Mouse (Mus musculus) heart, postnatal 10 days (tissue): ENCODE data around the gene Fam208a. TPM values are rescaled to one million over a fixed set of nuclear protein-coding genes. Genes with fewer than 3 reads are reported as not detected.

Source experiments
- DNase-seq, 2 experiments: peaks; one replicate each; pipeline ENCODE4 v3.0.0; 2021
- intact Hi-C: fragments of 180-260 bp; cut with DNase I; formaldehyde crosslinking; loops from one replicate; pipeline ENCODE4 v1.15.1; 2025
- total RNA-seq, 2 experiments: library from RNA; stranded (reverse); gene quantifications; 2 replicates each; pipeline ENCODE4 v1.2.3; 2021

Gene Fam208a
- 10 to 100 TPM; 13.2 to 15.4 TPM for total RNA-seq

DNA sequence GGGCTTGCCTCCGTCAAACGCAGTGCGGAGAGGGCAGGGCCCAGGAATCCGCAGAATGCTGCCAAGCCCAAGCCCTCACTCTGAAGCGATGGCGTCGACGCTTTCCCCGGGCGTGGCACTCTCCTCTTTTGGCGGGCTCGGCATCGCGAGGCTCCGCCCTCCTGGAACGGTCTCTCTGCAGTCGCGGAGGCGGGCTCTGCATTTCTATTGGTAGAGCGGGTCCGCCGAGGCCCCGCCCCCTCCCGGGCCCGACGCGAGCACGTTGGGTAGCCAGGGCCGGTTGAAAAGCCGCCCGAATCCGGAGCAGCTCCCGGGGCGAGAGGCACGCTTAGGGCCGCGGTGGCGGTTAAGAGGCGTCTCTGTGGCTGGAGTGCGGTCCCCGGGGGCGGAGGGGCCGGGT, at the start of gene Fam208a:
TSS of gene Fam208a (plus strand) at position 262 of the 400 bp plus-strand sequence.
- intact Hi-C loops = loop anchor here (10.0 kb wide), 1 partner anchor 384 kb away; no protein-coding TSS in a partner anchor
- DNase-seq = peak; percentile 95 to 96

DNA sequence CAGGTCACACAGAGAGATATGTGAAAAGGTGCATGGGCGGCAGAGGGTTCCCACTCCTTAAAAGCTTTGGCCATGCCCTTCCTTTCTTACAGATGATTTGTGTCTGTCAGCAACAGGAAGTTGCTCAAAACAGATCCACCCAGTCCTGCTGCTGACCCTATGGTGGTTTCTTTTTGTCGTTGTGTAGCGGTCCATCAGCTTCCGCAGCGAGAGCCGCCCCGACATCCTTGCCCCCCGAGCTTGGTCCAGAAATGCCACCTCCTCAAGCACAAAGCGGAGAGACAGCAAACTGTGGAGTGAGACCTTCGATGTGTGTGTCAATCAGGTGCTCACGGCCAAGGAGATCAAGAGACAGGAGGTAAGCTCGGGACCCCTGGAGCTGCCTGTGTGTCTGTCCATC, 49.2 kb upstream of the Fam208a start:
- intact Hi-C loops = no loop called here
- no peak for DNase-seq

DNA sequence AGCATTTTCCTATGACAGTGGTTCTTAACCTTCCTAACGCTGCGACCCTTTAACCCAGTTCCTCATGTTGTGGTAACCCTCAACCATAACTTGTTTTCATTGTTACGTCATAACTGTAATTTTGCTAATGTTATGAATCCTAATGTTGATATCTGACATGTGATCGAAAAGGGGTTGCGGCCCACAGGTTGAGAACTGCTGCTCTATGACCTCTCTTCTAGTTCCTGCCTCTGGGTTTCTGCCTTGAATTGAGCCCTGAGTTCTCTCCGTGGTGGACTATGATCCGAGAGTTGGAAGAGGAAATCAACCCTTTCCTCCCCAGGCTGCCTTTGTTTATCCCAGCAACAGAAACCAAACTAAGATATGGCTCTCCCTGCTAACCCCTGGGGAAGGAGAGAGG, 47.2 kb upstream of the Fam208a start:
- DNase-seq = no peak
- intact Hi-C loops = no loop called here

DNA sequence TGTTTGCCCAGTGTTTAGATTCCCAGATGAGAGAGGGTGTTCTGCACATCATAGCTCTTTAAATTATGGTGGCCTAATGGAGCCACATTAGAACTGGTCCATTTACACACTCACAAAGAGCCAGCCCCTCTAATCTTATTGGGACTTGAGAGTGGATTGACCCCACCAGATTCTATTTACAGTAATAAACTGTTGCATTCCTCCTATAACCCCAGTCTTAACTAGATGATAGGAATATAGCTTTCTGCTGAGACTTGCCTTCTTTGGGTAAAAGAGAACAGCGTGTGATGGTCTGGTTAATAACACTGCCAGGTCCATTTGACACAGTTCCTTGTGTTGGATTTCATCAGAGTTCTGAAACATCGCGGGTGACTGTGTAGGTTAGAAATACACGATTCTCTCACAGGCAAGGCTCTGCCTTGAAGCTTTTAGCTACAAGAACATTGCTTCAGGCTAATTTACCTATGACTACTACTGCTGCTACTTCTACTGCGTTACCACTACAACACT, 45.3 kb upstream of the Fam208a start:
- DNase-seq = no peak
- intact Hi-C loops = no loop called here

DNA sequence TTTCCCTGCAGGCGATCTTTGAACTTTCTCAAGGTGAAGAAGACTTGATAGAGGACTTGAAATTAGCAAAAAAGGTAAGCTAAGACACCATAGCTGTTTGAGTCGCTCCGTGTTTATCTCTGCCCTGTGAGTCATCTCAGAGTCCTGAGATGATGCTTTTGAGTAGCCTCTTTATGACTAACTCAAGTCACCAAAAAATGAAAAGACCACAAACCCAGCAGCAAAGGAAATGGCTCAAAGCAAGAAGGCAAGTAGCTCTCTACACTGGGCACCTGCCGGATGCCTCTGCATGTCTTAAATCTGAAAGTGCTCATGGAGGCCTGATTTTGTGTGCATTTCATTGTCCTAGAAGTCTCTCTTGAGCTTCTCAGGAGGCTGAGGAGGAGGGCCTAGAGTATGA, 44.5 kb upstream of the Fam208a start:
- DNase-seq = no peak
- intact Hi-C loops = no loop called here

DNA sequence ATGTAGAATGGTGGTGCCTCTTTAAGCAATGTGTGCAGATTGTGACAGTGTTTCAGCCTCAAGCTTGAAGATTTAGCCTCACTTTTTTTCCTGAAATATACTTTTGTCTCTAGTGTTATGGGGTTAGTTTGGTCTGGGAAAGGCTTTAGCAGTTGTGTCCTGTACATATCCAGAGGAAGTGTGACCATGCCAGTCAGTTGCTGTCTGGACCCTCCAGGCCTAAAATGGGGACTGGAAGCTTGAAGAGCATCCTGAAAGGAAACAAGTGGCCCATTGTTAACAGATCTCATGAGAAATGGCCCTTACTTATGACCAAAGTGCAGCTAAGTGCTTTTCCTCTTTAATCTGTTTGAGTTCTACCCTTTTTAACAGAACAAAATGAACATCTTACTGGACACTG, 40.0 kb upstream of the Fam208a start:
- DNase-seq = no peak
- intact Hi-C loops = no loop called here

DNA sequence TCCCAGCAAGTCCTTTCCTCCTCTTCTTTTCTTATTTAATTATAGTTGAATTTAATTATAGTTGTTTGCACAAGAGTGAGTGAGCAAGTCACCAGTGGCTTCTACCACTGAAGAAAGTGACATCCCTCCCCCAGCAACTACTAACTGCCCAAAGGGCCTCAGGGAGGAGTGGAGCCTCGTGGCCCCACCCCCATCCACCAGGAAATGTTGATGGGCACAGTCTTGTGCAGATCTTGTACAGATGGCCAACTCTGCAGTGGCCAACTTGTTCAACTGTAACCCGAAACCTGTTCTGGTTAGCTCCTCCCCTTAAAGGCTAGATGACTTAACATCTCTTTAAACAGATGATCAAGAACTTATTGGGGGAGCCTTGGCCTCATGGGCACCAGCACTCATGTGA, 38.9 kb upstream of the Fam208a start:
- DNase-seq = no peak
- intact Hi-C loops = no loop called here

DNA sequence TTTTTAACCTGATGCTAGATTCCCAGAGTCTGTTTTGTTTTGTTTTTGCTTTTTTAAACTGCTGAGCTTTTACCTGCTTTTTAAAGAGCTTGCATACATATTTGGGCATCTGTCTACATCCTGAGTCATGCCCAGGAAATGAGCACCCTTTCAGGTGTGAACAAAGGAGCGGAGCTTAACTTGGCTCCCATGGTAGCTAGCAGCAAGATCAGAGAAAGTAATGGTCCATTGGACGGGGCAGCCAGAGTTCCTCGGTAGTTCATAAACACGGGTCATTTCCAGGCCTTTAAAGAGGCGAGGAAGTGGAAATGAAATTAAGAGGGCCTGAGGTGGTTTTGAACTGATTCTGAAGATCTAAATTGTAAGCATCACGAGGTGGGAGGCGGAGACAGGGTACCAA, 38.0 kb upstream of the Fam208a start:
- intact Hi-C loops = no loop called here
- no peak for DNase-seq

DNA sequence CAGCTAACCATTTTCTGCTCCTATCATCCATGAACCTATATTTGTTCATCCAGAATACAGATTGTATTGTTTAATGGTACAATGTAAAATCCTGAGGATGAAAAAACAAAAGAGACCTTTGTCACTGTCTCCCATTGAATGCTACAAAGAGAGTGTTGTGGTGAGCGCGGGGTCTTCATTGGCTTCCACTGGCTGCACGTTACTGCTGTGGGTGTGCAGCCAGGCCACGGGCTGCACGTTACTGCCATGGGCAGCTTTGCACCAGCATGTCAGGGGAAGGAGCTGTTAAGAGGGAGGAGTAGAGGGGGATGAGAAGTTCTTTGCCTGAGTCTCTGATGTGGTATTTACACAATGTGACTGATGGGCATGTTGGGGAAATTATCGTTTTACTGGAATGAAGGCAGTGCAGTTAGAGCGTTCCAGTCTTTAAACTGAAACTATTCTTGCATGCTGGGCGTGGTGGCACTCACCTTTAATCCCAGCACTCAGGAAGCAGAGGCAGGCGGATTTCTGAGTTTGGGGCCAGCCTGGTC, 36.8 kb upstream of the Fam208a start:
- DNase-seq = no peak
- intact Hi-C loops = no loop called here

DNA sequence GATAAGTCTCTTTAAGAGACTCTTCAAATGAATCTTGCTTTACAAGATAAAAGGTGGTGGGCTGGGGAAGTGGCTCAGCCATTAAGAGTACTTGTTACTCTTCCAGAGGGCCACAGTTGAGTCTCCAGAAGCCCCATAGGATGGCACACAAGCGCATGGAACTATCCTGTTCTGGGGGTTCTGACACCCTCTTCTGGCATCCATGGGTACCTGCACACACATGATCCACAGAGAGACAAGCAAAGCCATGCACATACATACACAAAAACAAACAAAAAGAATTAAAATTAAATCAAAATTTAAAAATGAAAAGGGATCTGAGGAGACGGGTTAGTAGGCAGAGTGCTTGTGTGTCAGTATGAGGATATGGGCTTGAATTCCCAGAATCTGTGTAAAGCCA, 36.0 kb upstream of the Fam208a start:
- no peak for DNase-seq
- intact Hi-C loops = no loop called here

DNA sequence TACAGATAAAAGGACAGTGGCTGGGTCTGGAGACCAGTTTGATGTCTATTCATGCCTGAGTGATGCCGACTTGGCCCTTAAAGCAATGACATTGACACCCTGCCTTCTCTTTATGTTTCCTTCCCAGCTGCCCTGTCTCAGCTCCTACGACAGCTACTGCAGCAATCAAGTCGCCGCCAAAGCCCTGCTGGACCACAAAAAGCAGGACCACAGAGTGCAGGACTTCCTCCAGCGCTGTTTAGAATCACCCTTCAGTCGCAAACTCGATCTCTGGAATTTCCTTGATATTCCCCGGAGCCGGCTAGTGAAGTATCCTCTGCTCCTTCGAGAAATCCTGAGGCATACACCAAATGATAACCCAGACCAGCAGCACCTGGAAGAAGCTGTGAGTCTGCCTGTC, 34.8 kb upstream of the Fam208a start:
- intact Hi-C loops = no loop called here
- DNase-seq = no peak

DNA sequence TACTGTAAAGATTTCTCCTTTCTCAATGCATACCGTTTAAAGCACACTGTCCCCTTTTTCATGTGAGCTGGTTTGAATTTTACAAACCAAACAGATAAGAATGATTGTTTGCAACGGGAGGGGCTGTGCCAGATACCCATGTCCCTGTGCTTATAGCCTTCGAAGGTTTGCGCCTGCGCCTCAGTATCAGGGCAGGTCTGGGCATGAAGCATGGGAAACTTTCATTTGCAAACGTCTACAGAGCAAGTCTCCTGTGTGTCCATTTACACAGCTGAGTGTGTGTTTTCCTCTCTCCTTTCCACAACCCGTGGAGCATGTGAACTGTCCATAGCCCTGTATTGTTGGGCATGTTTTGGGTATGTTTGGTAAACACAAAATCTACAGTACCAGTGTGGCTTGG, 32.2 kb upstream of the Fam208a start:
- intact Hi-C loops = no loop called here
- no peak for DNase-seq

DNA sequence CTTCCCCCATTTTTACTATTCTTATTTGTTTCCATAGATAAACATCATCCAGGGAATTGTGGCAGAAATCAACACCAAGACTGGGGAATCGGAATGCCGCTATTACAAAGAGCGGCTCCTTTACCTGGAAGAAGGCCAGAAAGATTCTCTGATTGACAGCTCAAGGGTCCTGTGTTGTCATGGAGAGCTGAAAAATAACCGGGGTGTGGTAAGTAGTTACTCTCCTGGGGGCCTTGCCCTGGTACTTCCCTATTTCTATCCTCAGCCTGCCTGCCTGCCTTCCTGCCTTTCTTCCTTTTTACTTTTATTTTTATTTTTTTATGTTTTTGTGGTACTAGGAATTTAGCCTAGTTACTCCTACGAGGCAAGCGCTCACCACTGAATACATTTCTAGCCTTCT, 31.1 kb upstream of the Fam208a start:
- DNase-seq = no peak
- intact Hi-C loops = no loop called here

DNA sequence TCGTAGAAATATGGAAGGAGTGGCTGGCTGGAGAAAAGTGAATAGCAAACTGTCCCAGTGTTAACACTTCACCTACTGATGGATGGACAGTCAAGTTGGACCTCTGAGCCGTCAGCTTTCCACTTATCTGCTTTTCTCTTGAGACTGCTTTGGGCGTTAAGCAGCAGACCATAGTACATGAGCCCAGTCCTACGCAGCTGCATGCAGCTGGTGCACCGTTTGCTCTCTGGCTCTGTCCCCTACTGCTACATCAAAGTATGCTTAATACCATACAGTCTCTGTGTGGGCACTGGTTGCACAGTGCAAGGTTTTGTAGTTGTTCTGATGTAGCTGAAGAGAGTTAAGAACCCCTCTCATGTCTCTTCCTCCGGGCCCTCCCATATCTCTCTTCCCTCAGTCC, 28.1 kb upstream of the Fam208a start:
- intact Hi-C loops = no loop called here
- DNase-seq = peak; percentile 32 to 50

DNA sequence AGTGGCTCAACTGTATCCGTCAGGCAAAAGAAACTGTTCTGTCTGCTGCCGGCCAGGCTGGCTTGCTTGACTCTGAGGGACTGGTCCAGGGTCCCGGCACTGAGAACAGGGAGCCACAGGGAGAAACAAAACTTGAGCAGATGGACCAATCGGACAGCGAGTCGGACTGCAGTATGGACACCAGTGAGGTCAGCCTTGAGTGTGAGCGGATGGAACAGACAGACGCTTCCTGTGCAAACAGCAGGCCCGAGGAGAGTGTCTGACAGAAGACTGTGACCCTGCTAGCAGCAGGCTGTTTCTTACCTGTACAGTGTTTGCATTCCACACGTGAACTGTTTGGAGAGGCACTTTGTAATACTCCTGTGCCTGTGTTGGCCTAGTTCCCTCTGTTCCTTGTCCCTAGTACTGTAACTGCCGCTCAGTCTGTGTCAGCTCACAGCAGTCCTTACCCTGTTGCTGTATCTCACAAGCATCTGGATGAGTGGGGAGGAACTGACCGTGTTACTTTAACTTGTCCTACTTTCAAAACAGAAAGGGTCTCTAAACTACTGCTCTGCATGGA, 26.8 kb upstream of the Fam208a start:
- DNase-seq = no peak
- intact Hi-C loops = no loop called here

DNA sequence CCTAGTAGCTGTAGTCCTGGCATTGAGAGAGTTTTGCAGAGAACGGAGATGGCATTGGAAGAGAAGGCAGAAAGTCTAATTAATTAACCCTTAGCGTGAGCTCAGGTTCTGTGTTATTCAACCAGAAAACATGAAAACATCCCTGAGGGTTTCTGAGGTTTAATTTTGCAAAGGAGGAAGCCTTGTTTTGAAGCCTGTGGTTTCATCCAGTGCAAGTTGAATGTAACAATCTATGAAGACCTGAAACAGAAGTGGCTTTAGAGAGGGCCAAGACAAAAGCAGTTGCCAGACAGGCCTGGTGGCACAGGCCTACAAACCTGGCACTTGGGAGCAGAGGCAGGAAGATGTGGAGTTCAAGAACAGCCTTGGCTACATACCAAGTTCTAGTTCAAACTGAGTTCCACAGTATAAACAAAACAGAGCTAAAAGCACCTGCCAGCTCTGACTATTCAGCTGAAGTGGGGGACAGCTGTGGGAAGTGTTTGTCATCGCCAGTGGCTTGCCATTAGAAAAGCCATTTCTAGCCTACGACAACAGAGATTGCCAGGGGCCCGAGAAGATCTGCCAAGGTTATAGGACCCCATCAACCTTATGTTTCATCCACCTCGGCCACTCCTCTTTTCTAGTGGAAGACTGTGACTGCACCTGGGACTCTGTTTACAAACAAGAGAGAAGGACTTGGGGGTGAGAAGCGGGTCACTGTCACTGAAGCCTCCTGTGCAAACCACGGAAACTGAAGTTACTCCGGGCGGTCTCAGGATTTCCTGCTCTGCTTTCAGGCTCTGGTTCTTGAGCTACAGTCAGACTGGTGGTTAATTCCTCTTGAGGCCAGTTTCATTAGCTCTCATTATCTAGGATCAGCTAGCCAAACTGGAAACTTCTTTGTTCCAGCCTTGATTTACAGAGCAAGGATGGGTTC, 26.0 kb upstream of the Fam208a start:
- intact Hi-C loops = no loop called here
- DNase-seq = peak; percentile 21 to 33

DNA sequence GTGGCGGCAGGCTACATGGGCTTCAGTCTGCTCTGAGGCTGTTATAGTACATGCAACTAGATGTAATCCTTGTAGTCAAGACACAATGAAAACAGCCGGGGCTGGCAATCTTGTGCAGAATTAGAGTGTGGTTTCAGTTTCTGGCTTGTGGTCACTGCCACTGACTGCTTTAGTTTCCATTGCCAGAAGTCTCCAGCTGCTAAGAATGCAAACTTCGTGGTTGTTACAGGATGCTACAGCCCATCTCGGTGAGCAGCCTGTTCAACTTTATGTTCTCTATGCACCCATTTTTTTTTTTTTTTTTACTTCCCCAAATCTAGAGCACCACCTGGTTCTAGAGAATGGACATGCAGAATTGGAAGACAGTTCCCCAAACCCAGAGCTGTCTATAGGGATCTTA, 23.2 kb upstream of the Fam208a start:
- peak in 1 of 2 experiments; percentile 15 for DNase-seq
- intact Hi-C loops = no loop called here

DNA sequence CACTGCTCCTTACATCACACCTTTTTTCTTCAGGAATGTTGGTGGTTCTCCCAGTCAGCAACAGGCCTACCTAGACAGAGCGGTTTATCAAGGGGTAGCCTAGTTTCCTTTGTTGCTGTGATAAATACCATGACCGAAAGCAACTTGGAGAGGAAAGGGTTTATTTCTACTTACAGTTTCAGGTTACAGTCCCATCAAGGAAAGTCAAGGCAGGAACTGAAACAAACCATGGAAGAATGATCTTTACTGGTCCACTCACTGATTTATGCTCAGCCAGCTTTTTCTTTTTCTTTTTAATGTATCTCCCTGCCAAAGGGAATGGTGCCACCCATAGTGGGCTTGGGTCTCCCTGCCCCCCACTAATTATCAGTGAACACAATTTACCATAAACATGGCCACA, 22.7 kb upstream of the Fam208a start:
- no peak for DNase-seq
- intact Hi-C loops = no loop called here

DNA sequence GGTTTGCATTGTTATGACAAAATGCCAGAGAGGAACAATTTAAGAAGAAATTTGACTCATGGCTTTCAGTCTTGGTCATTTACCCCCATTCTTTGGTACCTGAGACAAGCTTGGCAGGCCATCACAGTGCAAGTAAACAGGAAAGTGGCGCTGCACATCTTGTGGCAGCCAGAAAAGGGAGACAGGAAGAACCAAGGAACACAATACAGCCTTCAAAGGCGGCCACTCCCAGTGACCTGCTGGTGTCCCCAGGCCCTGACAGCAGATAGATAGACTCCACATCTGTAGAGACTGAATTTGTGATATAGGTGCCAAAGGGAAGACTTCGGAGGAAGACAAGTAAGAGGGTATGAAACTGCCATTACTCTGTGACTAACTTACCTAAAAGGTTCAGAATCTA, 20.4 kb upstream of the Fam208a start:
- DNase-seq = no peak
- intact Hi-C loops = no loop called here

DNA sequence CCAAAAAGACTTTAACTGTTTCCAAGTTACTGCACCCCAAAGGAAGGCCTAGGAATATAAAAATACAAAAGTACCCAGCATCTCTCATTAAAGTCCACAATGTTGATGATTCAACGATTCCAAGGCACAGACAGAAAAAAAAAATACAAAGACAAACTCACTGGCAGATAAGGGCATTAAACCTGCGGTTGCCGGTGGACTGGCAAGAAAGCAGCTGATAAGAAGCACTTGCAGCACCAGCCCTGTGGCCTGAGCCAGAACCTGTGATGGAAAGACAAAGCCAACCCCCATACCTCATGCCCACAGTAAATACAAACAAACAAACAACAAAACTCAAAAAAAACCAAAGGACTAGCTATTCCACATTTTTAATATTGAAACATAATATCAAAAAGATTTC, 19.0 kb upstream of the Fam208a start:
- DNase-seq = no peak

DNA sequence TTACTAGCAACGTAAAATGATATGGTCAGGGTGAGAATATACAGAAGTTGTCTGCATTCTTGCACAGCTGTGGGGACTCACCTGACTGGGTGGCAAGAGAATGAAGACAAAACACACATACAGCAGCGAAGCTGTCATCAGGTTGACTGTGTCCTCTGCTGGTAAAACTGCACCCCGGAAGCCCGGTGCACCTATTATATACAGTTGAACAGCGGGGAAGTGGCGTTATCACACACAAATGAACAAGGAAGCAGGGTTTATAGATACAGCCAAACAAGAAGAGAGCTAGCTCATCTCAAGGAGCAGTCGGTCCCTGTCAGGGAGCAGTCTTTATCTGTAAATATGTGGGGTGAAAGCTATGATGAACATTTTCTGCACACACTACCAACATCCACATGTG, 17.1 kb upstream of the Fam208a start:
- no peak for DNase-seq
- intact Hi-C loops = loop anchor here (5.0 kb wide), 2 partner anchors 114 to 304 kb away; no protein-coding TSS in a partner anchor

More for the DNA sequence above, 19.0 kb upstream of the Fam208a start:
- intact Hi-C loops = loop anchor here (5.0 kb wide), 2 partner anchors 112 to 302 kb away; no protein-coding TSS in a partner anchor

DNA sequence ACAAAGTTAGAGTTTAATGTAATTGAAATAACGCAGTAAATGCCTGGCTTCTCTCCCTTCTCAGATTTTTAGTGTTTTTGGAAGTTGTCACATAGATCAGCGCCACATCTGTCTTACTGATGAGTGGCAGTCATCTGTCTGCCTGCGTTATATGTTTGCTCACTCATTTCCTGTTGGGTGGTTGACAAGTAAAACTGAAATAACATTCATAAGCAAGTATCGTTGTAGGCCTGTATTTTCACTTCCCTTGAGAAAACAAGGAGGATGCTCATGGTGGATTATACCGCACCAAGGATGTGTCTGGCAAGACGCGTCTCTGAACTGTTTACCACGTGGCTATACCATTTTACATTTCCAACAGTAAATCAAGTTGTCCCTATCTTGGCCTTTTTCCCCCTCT, 15.9 kb upstream of the Fam208a start:
- intact Hi-C loops = loop anchor here (2.0 to 5.0 kb wide), 3 partner anchors 76 to 305 kb away; no protein-coding TSS in a partner anchor
- no peak for DNase-seq
